Mouse (Mus musculus) cortical plate, adult 2 months (tissue): ENCODE measurements around the gene Gm49339.

Experiments
- CTCF ChIP-seq: fragments of 200-500 bp; IDR thresholded peaks from 2 replicates; pipeline ENCODE4 v1.5.1; 2011; ENCODE audit warnings: mild to moderate bottlenecking, control low read depth, low read length; ENCODE audit not compliant: insufficient read depth; ENCODE audit errors: extremely low read depth
- POLR2A ChIP-seq: fragments of 200-500 bp; IDR thresholded peaks from 2 replicates; pipeline ENCODE4 v1.6.1; 2011; ENCODE audit warnings: mild to moderate bottlenecking, low read length, control low read depth; ENCODE audit not compliant: insufficient read depth; ENCODE audit errors: extremely low read depth

DNA sequence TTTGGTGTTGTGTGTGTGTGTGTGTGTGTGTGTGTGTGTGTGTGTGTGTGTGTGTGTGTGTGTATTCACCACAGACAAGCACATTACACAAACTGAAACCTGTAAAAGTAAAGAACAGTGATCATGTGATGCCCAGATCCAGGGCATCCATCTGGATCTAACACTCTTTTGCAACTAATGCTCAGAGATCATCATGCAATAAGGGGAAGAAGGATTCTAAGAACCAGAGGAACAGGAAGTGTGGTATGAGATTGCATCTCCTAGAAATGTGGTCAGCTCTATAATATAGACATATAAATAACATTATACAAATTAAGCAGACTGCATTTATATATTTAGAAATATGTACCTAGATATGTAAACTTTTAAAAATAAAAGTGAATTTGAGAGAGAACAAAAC, 39.6 kb downstream of the Gm49339 start:
- no peak for TF ChIP-seq POLR2A
- TF ChIP-seq CTCF: no peak
